Mouse (Mus musculus) lung, adult 18-20 months (tissue): ENCODE measurements at regions not wholly inside any gene's neighbourhood (a gene's known extent, or its start where the extent isn't known, plus 50 kb on each side); places are given as distances from the start of the nearest gene placed in this dataset.

Source experiments
- DNase-seq, 2 experiments: peaks; one replicate each; pipeline ENCODE4 v3.0.0; 2022; ENCODE audit warnings: mixed read lengths in 2 of 2

DNA sequence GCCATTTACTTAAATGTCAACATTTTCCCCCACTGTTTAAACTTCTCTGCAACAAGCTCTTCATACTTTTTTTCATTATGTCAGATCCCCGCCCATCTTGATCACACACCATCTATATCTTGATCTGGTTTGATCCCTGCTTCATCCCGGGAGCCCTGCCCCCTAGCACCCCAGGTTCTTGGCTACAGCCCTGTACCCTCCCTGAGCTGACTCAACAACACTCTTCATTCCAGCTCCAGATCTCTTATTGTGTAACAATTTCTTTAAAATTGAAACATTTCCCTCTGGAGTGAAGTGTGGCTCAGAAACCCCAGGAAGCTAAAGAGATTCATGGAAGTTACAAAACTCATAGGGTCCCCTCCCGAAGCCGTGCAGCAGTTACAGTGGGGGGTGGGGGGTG lies 126.2 kb upstream of the Mast4 start:
- DNase-seq, result no peak

- no peak for DNase-seq
These were observed 125.3 kb upstream of the Mast4 start for GRCm38 (mm10) chr13:103459486-103460147.

DNA sequence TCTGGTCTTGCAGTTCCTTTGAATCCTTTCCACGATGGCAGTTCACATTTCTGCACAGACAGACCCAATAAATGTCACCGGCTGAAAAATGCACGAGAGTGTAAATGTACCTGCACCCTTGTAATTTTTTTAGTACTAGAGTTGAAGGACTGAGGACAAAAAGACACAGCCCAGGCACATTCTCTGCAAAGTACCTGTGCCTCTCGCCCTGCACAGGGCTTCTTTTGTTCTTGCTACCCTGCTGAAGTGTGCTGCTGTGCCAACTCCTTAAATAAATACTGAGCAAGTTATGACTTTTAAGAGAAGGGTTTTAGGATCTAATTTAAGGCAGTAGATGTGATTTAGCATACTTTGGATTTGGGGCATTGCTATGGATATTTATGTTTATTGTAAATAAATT lies 118.5 kb upstream of the Mast4 start:
- DNase-seq, result no peak

DNA sequence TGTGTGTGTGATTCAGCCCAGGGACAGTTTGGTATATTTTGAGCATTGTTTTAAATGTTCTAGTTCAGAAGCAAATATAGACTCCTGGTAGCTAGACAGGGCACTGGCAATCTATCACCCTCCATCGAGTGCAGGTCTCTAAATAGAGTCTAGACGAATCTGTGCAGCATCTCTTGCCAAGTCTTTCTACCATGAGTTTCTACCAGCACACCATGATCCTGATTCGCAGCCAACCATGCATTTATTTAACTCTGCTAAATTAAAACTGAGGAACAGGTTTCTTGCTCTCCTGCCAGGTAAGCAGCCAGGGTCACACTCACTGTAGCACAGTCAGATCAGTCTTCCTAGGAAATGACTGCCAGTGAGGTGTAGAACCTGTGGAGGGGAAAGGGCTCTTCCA lies 96.3 kb upstream of the Mast4 start:
- DNase-seq, result no peak

DNA sequence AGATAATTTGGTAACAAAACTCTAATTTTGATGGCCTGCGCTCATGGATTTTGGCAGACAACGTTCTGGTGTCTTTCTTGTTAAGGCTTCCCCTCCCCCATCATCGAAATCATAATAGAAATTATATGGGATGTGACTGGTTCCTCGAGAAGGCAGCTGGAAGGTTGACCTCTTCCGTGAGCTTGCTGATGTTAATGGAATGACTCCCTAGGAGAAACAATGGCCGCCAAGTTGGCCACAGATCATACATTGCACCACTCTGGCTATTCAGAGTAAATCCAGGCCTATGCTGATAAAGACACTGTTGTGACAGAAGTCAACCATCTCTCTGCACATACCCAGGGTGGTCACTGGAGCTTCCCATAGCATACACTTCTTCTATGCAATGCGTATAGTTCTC lies 89.7 kb upstream of the Mast4 start:
- DNase-seq, result no peak

- DNase-seq, result peak in 1 of 2 experiments; percentile 3
These were observed 89.1 kb upstream of the Mast4 start for GRCm38 (mm10) chr13:103423417-103423816.

- DNase-seq, result no peak
These were observed 88.7 kb upstream of the Mast4 start for GRCm38 (mm10) chr13:103422997-103423396.

DNA sequence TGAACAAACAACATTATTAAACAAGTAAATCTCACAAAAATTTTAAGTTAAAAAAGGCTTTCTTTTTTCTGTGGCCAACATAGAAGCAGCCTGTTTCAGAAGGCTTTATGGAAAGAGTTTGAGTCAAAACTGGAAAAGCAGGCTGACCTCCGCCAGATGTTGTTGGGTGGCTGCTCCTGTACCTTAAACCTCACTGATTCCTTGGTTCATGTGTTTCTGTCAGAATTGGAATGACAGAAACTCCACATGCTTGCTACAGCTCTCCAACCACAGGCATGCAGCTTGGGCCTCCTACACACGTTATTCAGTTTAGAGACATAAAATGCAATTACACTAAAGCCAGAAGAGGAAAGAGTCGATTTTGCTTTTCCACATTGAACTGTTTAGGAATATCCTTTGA lies 84.8 kb upstream of the Mast4 start:
- no peak for DNase-seq

DNA sequence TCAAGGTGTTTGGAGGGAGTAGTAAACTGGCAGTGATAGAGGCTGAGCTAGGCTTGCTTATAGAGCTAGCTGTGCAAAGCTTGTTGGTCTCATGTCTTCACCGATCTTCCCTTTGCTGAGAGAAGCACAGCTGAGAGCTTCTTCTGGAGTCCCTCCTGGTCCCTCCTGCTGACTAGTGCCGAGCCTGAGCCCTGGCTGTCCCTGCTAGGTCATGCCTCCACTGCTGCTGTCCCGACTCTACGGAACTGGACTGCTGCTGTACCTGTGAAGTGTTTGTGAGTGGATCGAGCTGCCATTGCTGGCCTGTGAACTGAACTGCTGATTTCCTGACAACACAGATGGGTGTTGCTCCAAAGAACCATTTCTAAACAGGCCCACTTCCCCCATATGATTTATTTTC lies 83.0 kb upstream of the Mast4 start:
- no peak for DNase-seq

GRCm38 (mm10) chr13:103415335-103415734 lies 81.0 kb upstream of the Mast4 start:
- DNase-seq, result no peak

GRCm38 (mm10) chr13:103412566-103412965 lies 78.3 kb upstream of the Mast4 start:
- no peak for DNase-seq

GRCm38 (mm10) chr13:103409286-103409685 lies 75.0 kb upstream of the Mast4 start:
- DNase-seq, result no peak

- DNase-seq, result no peak
These were observed 62.3 kb upstream of the Mast4 start for GRCm38 (mm10) chr13:103396526-103397020.

GRCm38 (mm10) chr13:103396099-103396498 lies 61.8 kb upstream of the Mast4 start:
- DNase-seq, result no peak

DNA sequence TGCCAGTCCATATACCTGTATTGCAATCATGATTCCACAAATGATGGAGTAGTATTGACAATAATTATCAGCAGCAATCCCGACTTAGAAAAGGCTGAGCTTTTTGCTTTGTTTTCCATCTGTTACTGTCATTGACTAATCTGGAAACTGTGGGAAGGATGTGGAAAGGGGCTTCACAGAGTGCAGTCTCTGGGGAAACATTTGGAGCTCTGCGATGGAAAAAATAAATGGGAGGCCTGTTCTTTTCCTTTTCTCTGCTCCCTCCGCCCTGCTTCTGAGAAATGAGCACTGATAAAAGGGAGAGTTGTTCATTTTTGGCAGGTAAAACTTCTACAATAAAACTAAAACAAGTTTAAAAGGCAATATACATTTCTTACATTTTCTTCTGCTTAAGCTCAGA lies 58.3 kb upstream of the Mast4 start:
- DNase-seq, result no peak

DNA sequence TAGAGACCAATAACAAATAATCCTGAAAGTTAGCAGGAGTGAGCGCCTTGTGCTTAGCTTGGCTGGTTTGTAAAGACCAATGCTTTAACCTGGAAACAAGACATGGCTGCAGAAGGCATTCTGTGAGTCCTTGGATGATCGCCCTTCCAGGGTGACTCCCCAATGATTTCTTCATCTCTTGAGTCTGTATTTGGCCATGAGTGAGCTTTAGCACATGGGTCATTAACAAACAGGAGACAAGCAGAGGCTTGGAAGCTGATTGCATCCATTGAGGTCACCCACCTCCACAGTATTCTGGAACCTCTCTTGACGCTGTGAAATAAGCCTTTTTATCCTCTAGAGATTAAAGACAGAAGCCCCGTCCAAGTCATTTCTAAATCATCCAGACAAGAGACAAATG lies 57.1 kb upstream of the Mast4 start:
- no peak for DNase-seq

GRCm38 (mm10) chr13:103390991-103391390 lies 56.7 kb upstream of the Mast4 start:
- no peak for DNase-seq

- DNase-seq, result no peak
These were observed 52.7 kb upstream of the Mast4 start for GRCm38 (mm10) chr13:103386948-103387347.
